Mouse (Mus musculus) ovary, postnatal 14 days (tissue): ENCODE measurements around the gene Vmn1r115.
"Not testable (repeated sequence)": the region's sequence is repeated elsewhere in the genome, so short reads cannot be mapped to it uniquely, and the experiment has no call there.

Source experiments
- DNase-seq: peaks from one replicate; pipeline ENCODE4 v3.0.0; 2022; ENCODE audit warnings: low spot score

Gene Vmn1r115

GRCm38 (mm10) chr7:20844885-20845284 is at the start of gene Vmn1r115:
Gene Vmn1r115 (minus strand): TSS chr7:20844985.
- DNase-seq: not testable (repeated sequence)

- not testable (repeated sequence) for DNase-seq
Measured at GRCm38 (mm10) chr7:20884021-20884420, 39.2 kb upstream of the Vmn1r115 start, which contains the start of gene Vmn1r117. Gene Vmn1r117 (minus strand): TSS chr7:20884121.

DNA sequence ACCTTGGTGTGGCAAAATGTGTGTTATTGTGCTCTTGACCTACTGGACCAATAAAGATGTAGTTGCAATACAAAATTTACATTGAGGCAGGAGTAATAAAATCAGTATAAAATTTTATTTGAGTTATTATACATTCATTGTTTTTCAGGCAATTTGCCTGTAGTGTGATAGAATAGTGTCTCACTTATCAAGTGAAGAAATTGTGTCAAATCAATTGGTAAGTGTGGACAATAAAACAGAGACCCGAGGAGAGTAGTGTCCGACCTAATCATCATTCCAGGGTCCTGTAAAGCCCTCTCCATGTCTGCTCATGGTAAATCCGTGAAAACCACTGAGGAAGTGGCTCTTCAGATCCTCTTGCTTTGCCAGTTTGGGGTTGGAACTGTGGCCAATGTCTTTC is 27.2 kb upstream of the Vmn1r115 start, which contains the start of gene Vmn1r116:
Vmn1r116 (plus strand) TSS at position 301 of the 400 bp plus-strand sequence.
- DNase-seq: not testable (repeated sequence)

DNA sequence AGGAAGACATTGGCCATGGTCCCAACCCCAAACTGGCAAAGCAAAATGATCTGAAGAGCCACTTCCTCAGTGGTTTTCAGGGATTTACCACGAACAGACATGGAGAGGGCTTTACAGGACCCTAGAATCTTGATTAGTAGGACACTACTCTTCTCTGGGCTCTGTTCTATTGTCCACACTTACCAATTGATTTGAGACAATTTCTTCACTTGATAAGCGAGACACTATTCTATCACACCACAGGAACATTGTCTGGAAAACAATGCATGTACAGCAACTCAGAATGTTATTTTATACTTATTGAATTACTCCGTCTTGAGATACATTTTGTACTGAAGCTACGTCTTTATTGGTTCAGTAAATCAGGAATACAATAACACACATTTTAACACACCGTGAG is 32.7 kb downstream of the Vmn1r115 start, which contains the start of gene Vmn1r114:
Vmn1r114 (minus strand) TSS at position 101 of the 400 bp plus-strand sequence.
- not testable (repeated sequence) for DNase-seq
